Mouse (Mus musculus) ES-E14 (cell line): ENCODE data around the gene Cyp2s1. TPM values are rescaled to one million over a fixed set of nuclear protein-coding genes. Genes with fewer than 3 reads are reported as not detected.

Experiments used
- DNase-seq: peaks from one replicate; pipeline ENCODE4 v3.0.0-alpha.2; 2013; ENCODE audit warnings: low read depth, low spot score
- H3K27ac ChIP-seq: 2 replicates; pipeline ENCODE4 v1.5.1; 2012; ENCODE audit warnings: low read depth, mild to moderate bottlenecking, low read length, moderate library complexity, mixed read lengths; ENCODE audit not compliant: poor library complexity, insufficient read depth, severe bottlenecking
- H3K36me3 ChIP-seq: 2 replicates; pipeline ENCODE4 v1.6.1; 2012; ENCODE audit warnings: mild to moderate bottlenecking, low read length, moderate library complexity, mixed read lengths; ENCODE audit not compliant: control insufficient read depth, poor library complexity, insufficient read depth, severe bottlenecking
- H3K4me1 ChIP-seq, 2 experiments: fragments of 150-350 bp in 1 of 2; sonication (generic) in 1 of 2; 2 replicates each; pipeline ENCODE4 v1.6.1; 2012; ENCODE audit warnings: low read length in 2 of 2, mild to moderate bottlenecking in 1 of 2, mixed read lengths in 1 of 2; ENCODE audit not compliant: control insufficient read depth in 2 of 2, insufficient read depth in 2 of 2, poor library complexity in 1 of 2
- H3K4me3 ChIP-seq, 2 experiments: fragments of 150-350 bp in 1 of 2; sonication (generic) in 1 of 2; 2 replicates each; pipeline ENCODE4 v1.5.1; 2012; ENCODE audit warnings: low read length in 2 of 2, low read depth in 1 of 2, mild to moderate bottlenecking in 1 of 2, mixed read lengths in 1 of 2; ENCODE audit not compliant: insufficient read depth in 1 of 2, poor library complexity in 1 of 2, severe bottlenecking in 1 of 2
- H3K9ac ChIP-seq: 2 replicates; pipeline ENCODE4 v1.6.1; 2012; ENCODE audit warnings: low read depth, mild to moderate bottlenecking, low read length, mixed read lengths; ENCODE audit not compliant: poor library complexity, insufficient read depth, severe bottlenecking
- H3K9me3 ChIP-seq: fragments of 150-350 bp; sonication (generic); 2 replicates; pipeline ENCODE4 v1.6.1; 2012; ENCODE audit warnings: low read depth, mild to moderate bottlenecking, low read length; ENCODE audit not compliant: control insufficient read depth, insufficient read depth
- CHD2 ChIP-seq: IDR thresholded peaks from 2 replicates; pipeline ENCODE4 v1.6.1; 2014; ENCODE audit warnings: mild to moderate bottlenecking, low read depth, low read length, inconsistent platforms
- HCFC1 ChIP-seq: IDR thresholded peaks from 2 replicates; pipeline ENCODE4 v1.6.1; 2012; ENCODE audit warnings: low read length, inconsistent platforms, borderline replicate concordance; ENCODE audit not compliant: insufficient read depth
- MAFK ChIP-seq: IDR thresholded peaks from 2 replicates; pipeline ENCODE4 v1.6.1; 2014; ENCODE audit warnings: mild to moderate bottlenecking, low read depth, low read length, inconsistent platforms; ENCODE audit not compliant: insufficient read depth
- ZC3H11A ChIP-seq: IDR thresholded peaks from 2 replicates; pipeline ENCODE4 v1.6.1; 2012; ENCODE audit warnings: low read depth, mild to moderate bottlenecking, inconsistent platforms, low read length, borderline replicate concordance
- ZNF384 ChIP-seq: IDR thresholded peaks from 2 replicates; pipeline ENCODE4 v1.6.1; 2012; ENCODE audit warnings: low read depth, low read length, inconsistent platforms
- in situ Hi-C, 2 experiments: fragments of 600-800 bp; cut with MboI; formaldehyde crosslinking; loops; one replicate each; pipeline ENCODE4 v1.15.1; 2025; ENCODE audit warnings: low sequenced_read_pairs in 2 of 2, inconsistent platforms in 1 of 2; ENCODE audit not compliant: unreplicated experiment in 2 of 2
- total RNA-seq: library from RNA; depleted of rRNA; stranded (reverse); fragments of 300-350 nt; gene quantifications from 2 replicates; pipeline ENCODE4 v1.2.3, GENCODE M21; 2012

Cyp2s1 gene
- total RNA-seq, 1 experiment = 11.2 TPM

- H3K4me3 ChIP-seq = peak overlapping the region; percentile 73 to 95
- H3K36me3 ChIP-seq = 0 out of 2 replicates have a peak, but pooled peaks cover 2% of the 10 kb centered on the region
- H3K9ac ChIP-seq = peak overlapping the region; percentile 72
- no peak for TF ChIP-seq HCFC1
- TF ChIP-seq ZNF384 = peak; percentile 99
- TF ChIP-seq MAFK = peak; percentile 50; the same call in 1 of the 2 replicates
- TF ChIP-seq CHD2 = no peak
- peak; percentile 84 for TF ChIP-seq ZC3H11A
- H3K27ac ChIP-seq = no peak overlapping the region; the same call in 1 of the 2 replicates
- H3K4me1 ChIP-seq = peaks cover 2 to 4% of the 10 kb centered on the region in 2 experiments; a peak in 1 of 4 replicates
- DNase-seq = peak; percentile 78
- in situ Hi-C loops = loop anchor here in 1 of 2 experiments (10.0 kb wide), 1 partner anchor 49 kb away; no protein-coding TSS in a partner anchor
- no peaks in the 10 kb centered on the region for H3K9me3 ChIP-seq
Observed at GRCm38 (mm10) chr7:25756011-25756410, 60.7 kb downstream of the Cyp2s1 start.

GRCm38 (mm10) chr7:25755468-25755833 lies 61.3 kb downstream of the Cyp2s1 start:
- Histone ChIP-seq H3K4me1 (peaks cover 2 to 4% of the 10 kb centered on the region in 2 experiments; a peak in 1 of 4 replicates), H3K36me3 (peaks cover 4% of the 10 kb centered on the region), H3K9ac (peak overlapping the region; percentile 72), H3K27ac (peak overlapping the region; percentile 67), H3K9me3 (no peaks in the 10 kb centered on the region), H3K4me3 (peak overlapping the region; percentile 73 to 95)
- in situ Hi-C loops = loop anchor here in 1 of 2 experiments (10.0 kb wide), 1 partner anchor 49 kb away; no protein-coding TSS in a partner anchor
- DNase-seq = no peak
- no peak for TF ChIP-seq ZNF384
- no peak for TF ChIP-seq MAFK
- TF ChIP-seq HCFC1 = no peak
- TF ChIP-seq CHD2 = no peak
- no peak for TF ChIP-seq ZC3H11A

- Histone ChIP-seq H3K4me1 (peaks cover 2 to 4% of the 10 kb centered on the region in 2 experiments; a peak in 1 of 4 replicates), H3K27ac (peak within 1 kb of the TSS; percentile 92), H3K9me3 (no peaks in the 10 kb centered on the region), H3K36me3 (peaks cover 7% of the 10 kb centered on the region), H3K9ac (peak within 1 kb of the TSS; percentile 100), H3K4me3 (peak within 1 kb of the TSS; percentile 95 to 97)
- DNase-seq = peak; percentile 98
- in situ Hi-C loops = loop anchor here in 1 of 2 experiments (10.0 kb wide), 1 partner anchor 50 kb away; no protein-coding TSS in a partner anchor
- no peak; the same call in 1 of the 2 replicates for TF ChIP-seq HCFC1
- no peak for TF ChIP-seq ZNF384
- no peak for TF ChIP-seq ZC3H11A
- TF ChIP-seq MAFK = no peak
- TF ChIP-seq CHD2 = peak; percentile 58; the same call in 1 of the 2 replicates
Observed at GRCm38 (mm10) chr7:25754738-25755467, 61.8 kb downstream of the Cyp2s1 start, which contains the start of gene Hnrnpul1. Gene Hnrnpul1, minus strand, starts transcription at chr7:25754757.

GRCm38 (mm10) chr7:25754439-25754737 lies 62.3 kb downstream of the Cyp2s1 start:
- Histone ChIP-seq H3K36me3 (peaks cover 8% of the 10 kb centered on the region), H3K9me3 (no peaks in the 10 kb centered on the region), H3K4me1 (peaks cover 2 to 4% of the 10 kb centered on the region in 2 experiments; a peak in 1 of 4 replicates), H3K4me3 (peak overlapping the region; percentile 95 to 97), H3K9ac (peak overlapping the region; percentile 100), H3K27ac (peak overlapping the region; percentile 92)
- DNase-seq = no peak
- in situ Hi-C loops = loop anchor here in 1 of 2 experiments (10.0 kb wide), 1 partner anchor 50 kb away; no protein-coding TSS in a partner anchor
- TF ChIP-seq CHD2 (no peak), ZC3H11A (no peak), ZNF384 (no peak), MAFK (no peak), HCFC1 (no peak)
